Comparison of ENCODE assay signal across 23 mouse cellular contexts in the genomic region with DNA sequence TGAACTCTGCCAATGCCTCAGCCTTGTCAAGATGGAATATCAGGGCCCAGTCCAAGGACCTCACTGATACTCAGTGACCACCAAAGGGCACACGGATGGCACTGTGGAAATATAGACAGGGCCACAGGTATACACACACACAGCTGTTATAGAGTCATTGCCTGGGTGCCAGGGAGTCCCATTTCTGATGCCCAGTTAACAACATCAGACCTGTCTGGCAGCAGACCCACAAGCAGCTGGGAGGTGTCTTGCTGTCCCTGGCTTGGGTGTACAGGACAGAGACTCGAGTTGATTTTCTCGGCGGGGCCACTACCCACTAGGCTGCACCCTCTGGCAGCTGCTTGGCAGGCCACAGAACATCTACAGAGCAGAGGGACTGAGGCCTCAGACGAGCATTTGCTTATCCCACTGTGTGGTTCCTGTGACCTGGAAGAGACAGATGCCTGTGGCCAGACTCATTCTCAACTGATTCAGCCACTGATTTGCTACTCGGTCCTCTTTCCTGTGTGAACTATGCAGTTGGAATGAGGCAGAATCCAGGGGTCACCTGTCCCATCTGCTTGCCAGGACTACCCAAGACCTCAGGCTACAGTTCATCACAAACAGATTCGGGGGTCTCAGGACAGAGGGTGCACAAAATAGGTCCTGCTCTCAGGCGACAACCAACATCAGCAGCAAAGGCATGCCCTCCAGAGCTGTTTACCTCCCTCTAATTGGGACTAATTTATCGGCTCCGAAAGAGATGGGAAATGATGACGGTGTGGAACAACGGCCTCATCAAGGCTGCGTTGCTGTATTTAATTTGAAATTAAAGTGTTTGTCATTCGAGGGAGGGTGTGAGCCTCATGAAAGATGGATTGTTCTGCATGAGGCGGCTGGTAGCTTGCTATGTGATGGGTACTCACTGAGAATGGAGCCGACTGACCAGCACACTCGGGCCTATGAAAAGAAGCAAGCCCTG.
DNase-seq lines count a peak whose midpoint lies in the region; ATAC-seq and TF ChIP-seq lines count a peak whose summit lies in the region.
"Had no signal": no experiment of that assay in that cellular context is flagged by ENCODE, and none has a peak within 500 bp of the region (broad histone marks: within the 10 kb centered on the region; RNA-seq: fewer than 3 reads in every experiment).

No protein-coding gene starts in this region.

- no peak for ATAC-seq in forebrain, embryonic 11.5 days (replicated peaks; ENCODE audit: low FRiP score)
- no peak for ATAC-seq in hindbrain, embryonic 16.5 days
- no peak for ATAC-seq in hindbrain, postnatal 0 days
- ATAC-seq: inflammation-experienced regulatory T-cells, adult 6 months; liver, postnatal 0 days had no signal

- H3K27ac ChIP-seq in forebrain, embryonic 11.5 days (ENCODE audit: low read depth, low read length) = no peak overlapping the region
- no peak overlapping the region for H3K27ac ChIP-seq in forebrain, embryonic 10.5 days
- 0 out of 2 replicates have a peak overlapping the region, but pooled peaks have one; percentile 24 for H3K27ac ChIP-seq in hindbrain, embryonic 16.5 days (ENCODE audit: low read depth, low read length)
- no peak overlapping the region for H3K27ac ChIP-seq in hindbrain, postnatal 0 days
- H3K27ac ChIP-seq: embryonic facial prominence, embryonic 10.5 days; heart, adult 2 months; kidney, postnatal 0 days; limb, embryonic 12.5 days; macrophage; stomach, embryonic 15.5 days had no signal

- H3K4me1 ChIP-seq in forebrain, embryonic 11.5 days (replicated peaks; ENCODE audit: control insufficient read depth, insufficient read depth, low read length) = no peaks in the 10 kb centered on the region
- H3K4me1 ChIP-seq in forebrain, embryonic 10.5 days = peaks cover 13% of the 10 kb centered on the region
- peaks cover 16% of the 10 kb centered on the region for H3K4me1 ChIP-seq in hindbrain, embryonic 16.5 days (ENCODE audit: control insufficient read depth, insufficient read depth, low read depth, low read length)
- peaks cover 17% of the 10 kb centered on the region for H3K4me1 ChIP-seq in hindbrain, postnatal 0 days (ENCODE audit: insufficient read depth, low read length)
- H3K4me1 ChIP-seq: limb, embryonic 12.5 days; stomach, embryonic 15.5 days had no signal

- no peak for TF ChIP-seq CTCF in hindbrain, postnatal 0 days (IDR thresholded peaks at IDR 0.05; ENCODE audit: low read depth)

- H3K9me3 ChIP-seq in forebrain, embryonic 11.5 days (ENCODE audit: control insufficient read depth, low read length) = no peaks in the 10 kb centered on the region
- no peaks in the 10 kb centered on the region for H3K9me3 ChIP-seq in forebrain, embryonic 10.5 days
- no peaks in the 10 kb centered on the region for H3K9me3 ChIP-seq in hindbrain, embryonic 16.5 days (ENCODE audit: control insufficient read depth, low read length)
- H3K9me3 ChIP-seq in hindbrain, postnatal 0 days (ENCODE audit: low read length) = no peaks in the 10 kb centered on the region
- H3K9me3 ChIP-seq: embryonic facial prominence, embryonic 10.5 days; limb, embryonic 12.5 days; stomach, embryonic 15.5 days had no signal

- no peaks in the 10 kb centered on the region for H3K27me3 ChIP-seq in forebrain, embryonic 11.5 days (ENCODE audit: control insufficient read depth, insufficient read depth, low read length)
- H3K27me3 ChIP-seq in forebrain, embryonic 10.5 days (ENCODE audit: poor library complexity, severe bottlenecking) = no peaks in the 10 kb centered on the region
- H3K27me3 ChIP-seq in hindbrain, embryonic 16.5 days (replicated peaks; ENCODE audit: control insufficient read depth, insufficient read depth, low read length) = no peaks in the 10 kb centered on the region
- H3K27me3 ChIP-seq in hindbrain, postnatal 0 days (ENCODE audit: insufficient read depth, low read length) = no peaks in the 10 kb centered on the region
- H3K27me3 ChIP-seq: limb, embryonic 12.5 days; stomach, embryonic 15.5 days had no signal

- H3K4me3 ChIP-seq in forebrain, embryonic 11.5 days (ENCODE audit: low read depth, low read length) = no peak overlapping the region
- no peak overlapping the region for H3K4me3 ChIP-seq in forebrain, embryonic 10.5 days
- no peak overlapping the region for H3K4me3 ChIP-seq in hindbrain, embryonic 16.5 days (ENCODE audit: low read length)
- H3K4me3 ChIP-seq in hindbrain, postnatal 0 days (ENCODE audit: low read length) = no peak overlapping the region
- H3K4me3 ChIP-seq: embryonic facial prominence, embryonic 10.5 days; heart, adult 2 months; limb, embryonic 12.5 days; stomach, embryonic 15.5 days had no signal

- no peaks in the 10 kb centered on the region for H3K36me3 ChIP-seq in forebrain, embryonic 11.5 days (ENCODE audit: control insufficient read depth, insufficient read depth, low read length)
- H3K36me3 ChIP-seq in forebrain, embryonic 10.5 days (replicated peaks) = no peaks in the 10 kb centered on the region
- no peaks in the 10 kb centered on the region for H3K36me3 ChIP-seq in hindbrain, embryonic 16.5 days (ENCODE audit: control insufficient read depth, insufficient read depth, low read length)
- no peaks in the 10 kb centered on the region for H3K36me3 ChIP-seq in hindbrain, postnatal 0 days (ENCODE audit: insufficient read depth, low read length)
- H3K36me3 ChIP-seq: embryonic facial prominence, embryonic 10.5 days; limb, embryonic 12.5 days; stomach, embryonic 15.5 days had no signal

- WGBS in forebrain, embryonic 11.5 days = 69% methylated on average over 17 of the region's 17 CpGs
- 83% methylated on average over 17 of the region's 17 CpGs for WGBS in forebrain, embryonic 10.5 days
- 51% methylated on average over 17 of the region's 17 CpGs for WGBS in hindbrain, embryonic 16.5 days
- WGBS in hindbrain, postnatal 0 days = 51% methylated on average over 17 of the region's 17 CpGs

- H3K9ac ChIP-seq in forebrain, embryonic 11.5 days (ENCODE audit: low read length) = no peak overlapping the region
- H3K9ac ChIP-seq in hindbrain, embryonic 16.5 days (ENCODE audit: low read depth, low read length) = no peak overlapping the region
- H3K9ac ChIP-seq in hindbrain, postnatal 0 days (replicated peaks; ENCODE audit: low read length) = no peak overlapping the region
- H3K9ac ChIP-seq: limb, embryonic 12.5 days; liver, postnatal 0 days; stomach, embryonic 15.5 days had no signal

- no peak overlapping the region for H3K4me2 ChIP-seq in forebrain, embryonic 11.5 days (ENCODE audit: low read depth, low read length, severe bottlenecking)
- H3K4me2 ChIP-seq in hindbrain, embryonic 16.5 days (ENCODE audit: low read length) = no peak overlapping the region
- no peak overlapping the region for H3K4me2 ChIP-seq in hindbrain, postnatal 0 days (ENCODE audit: low read depth, low read length)
- H3K4me2 ChIP-seq: limb, embryonic 12.5 days; liver, embryonic 11.5 days; stomach, embryonic 15.5 days had no signal

- peak; percentile 49 for DNase-seq in forebrain, embryonic 11.5 days (ENCODE audit: low spot score)
- no peak for DNase-seq in forebrain, embryonic 10.5 days (ENCODE audit: extremely low spot score, low spot score)
- no peak for DNase-seq in hindbrain, postnatal 0 days (ENCODE audit: low spot score)
- peak; percentile 77 for DNase-seq in retina, postnatal 1 day
- DNase-seq in retina, embryonic 14.5 days (ENCODE audit: low spot score) = no peak
- DNase-seq in cerebellum, postnatal 4 days (ENCODE audit: low spot score in 2 of 2) = no peak
- no peak for DNase-seq in cerebellum, adult 11 months
- DNase-seq: adrenal gland, postnatal 14 days; cerebellum, adult 9-11 months; gastrocnemius, postnatal 14 days; heart, postnatal 36 days; kidney, adult 2 months; liver, postnatal 0 days; thymus, postnatal 36 days had no signal

Comparison
In these comparisons a context has a peak if more than half of its experiments do, and no peak if none do; other contexts are left out.
1. DNase-seq: peak in forebrain, embryonic 11.5 days (single experiment) and retina, postnatal 1 day (single experiment); none in forebrain, embryonic 10.5 days (single experiment), hindbrain, postnatal 0 days (single experiment), retina, embryonic 14.5 days (single experiment), cerebellum, postnatal 4 days (0 of 2) and cerebellum, adult 11 months (single experiment).